Comparison of ENCODE assay signal across 26 mouse cellular contexts in genomic region chr5:100548236-100548635, GRCm38 (mm10). TPM values are rescaled to one million over a fixed set of nuclear protein-coding genes. Genes with fewer than 3 reads are reported as not detected.
A peak's percentile ranks its signal among the peaks of the same experiment; 100 is the strongest.
DNase-seq lines count a peak whose midpoint lies in the region; ATAC-seq and TF ChIP-seq lines count a peak whose summit lies in the region.
"Had no signal": no experiment of that assay in that cellular context is flagged by ENCODE, and none has a peak within 500 bp of the region (broad histone marks: within the 10 kb centered on the region; RNA-seq: fewer than 3 reads in every experiment).

No protein-coding gene starts in this region.

- no peaks in the 10 kb centered on the region for H3K9me3 ChIP-seq in embryonic facial prominence, embryonic 14.5 days (ENCODE audit: control insufficient read depth, low read length)
- no peaks in the 10 kb centered on the region for H3K9me3 ChIP-seq in embryonic facial prominence, embryonic 10.5 days
- H3K9me3 ChIP-seq in lung, postnatal 0 days (ENCODE audit: low read length), result no peaks in the 10 kb centered on the region
- H3K9me3 ChIP-seq: forebrain, embryonic 15.5 days; limb, embryonic 13.5 days; midbrain, embryonic 13.5 days had no signal

- H3K9ac ChIP-seq in embryonic facial prominence, embryonic 14.5 days (ENCODE audit: low read depth, low read length), result no peak overlapping the region
- H3K9ac ChIP-seq in lung, postnatal 0 days (replicated peaks; ENCODE audit: low read depth), result no peak overlapping the region
- H3K9ac ChIP-seq: forebrain, embryonic 15.5 days; heart, embryonic 12.5 days; limb, embryonic 13.5 days; midbrain, embryonic 13.5 days had no signal

- no peak overlapping the region for H3K4me3 ChIP-seq in embryonic facial prominence, embryonic 14.5 days (ENCODE audit: low read depth, low read length)
- H3K4me3 ChIP-seq in embryonic facial prominence, embryonic 10.5 days, result no peak overlapping the region
- H3K4me3 ChIP-seq in lung, postnatal 0 days (ENCODE audit: low read depth, low read length), result no peak overlapping the region
- H3K4me3 ChIP-seq in small intestine, adult 2 months (ENCODE audit: low read depth, low read length), result no peak overlapping the region
- H3K4me3 ChIP-seq: forebrain, embryonic 15.5 days; heart, embryonic 12.5 days; limb, embryonic 13.5 days; midbrain, embryonic 13.5 days had no signal

- H3K27ac ChIP-seq in embryonic facial prominence, embryonic 14.5 days (replicated peaks; ENCODE audit: low read depth, low read length), result no peak overlapping the region
- no peak overlapping the region for H3K27ac ChIP-seq in embryonic facial prominence, embryonic 10.5 days (replicated peaks)
- H3K27ac ChIP-seq in lung, postnatal 0 days (ENCODE audit: low read length), result no peak overlapping the region
- peak overlapping the region; percentile 66 for H3K27ac ChIP-seq in small intestine, adult 2 months (ENCODE audit: insufficient read depth, low read depth, low read length)
- H3K27ac ChIP-seq: forebrain, embryonic 15.5 days; hindbrain, postnatal 0 days; limb, embryonic 13.5 days; midbrain, embryonic 13.5 days had no signal

- intact Hi-C loops in left cerebral cortex, postnatal 10 days (cut with DNase I), result loop anchor here (5.0 kb wide), 1 partner anchor 114 kb away; no protein-coding TSS in a partner anchor

- H3K36me3 ChIP-seq in embryonic facial prominence, embryonic 14.5 days (ENCODE audit: control insufficient read depth, insufficient read depth, low read length), result peaks cover 61% of the 10 kb centered on the region
- H3K36me3 ChIP-seq in embryonic facial prominence, embryonic 10.5 days (replicated peaks), result peaks cover 71% of the 10 kb centered on the region
- H3K36me3 ChIP-seq in lung, postnatal 0 days (ENCODE audit: insufficient read depth, low read length), result peaks cover 30% of the 10 kb centered on the region
- peaks cover 31% of the 10 kb centered on the region for H3K36me3 ChIP-seq in small intestine, adult 2 months (ENCODE audit: control insufficient read depth, insufficient read depth, low read length)

- no peak for TF ChIP-seq CTCF in lung, postnatal 0 days (IDR thresholded peaks at IDR 0.05)
- no peak for TF ChIP-seq CTCF in small intestine, adult 2 months (IDR thresholded peaks at IDR 0.05; ENCODE audit: extremely low read depth, insufficient read length, insufficient replicate concordance, low read depth, low read length)

- H3K4me2 ChIP-seq in embryonic facial prominence, embryonic 14.5 days (ENCODE audit: low read depth, low read length), result no peak overlapping the region
- no peak overlapping the region for H3K4me2 ChIP-seq in lung, postnatal 0 days (replicated peaks; ENCODE audit: low read depth, low read length)
- H3K4me2 ChIP-seq: forebrain, embryonic 15.5 days; heart, embryonic 12.5 days; limb, embryonic 13.5 days; midbrain, embryonic 13.5 days had no signal

- DNase-seq in embryonic facial prominence, embryonic 14.5 days (ENCODE audit: low spot score), result peak; percentile 16
- no peak for DNase-seq in embryonic facial prominence, embryonic 10.5 days (ENCODE audit: low spot score)
- DNase-seq in lung, postnatal 0 days (ENCODE audit: low spot score), result peak; percentile 31
- no peak for DNase-seq in lung, postnatal 10 days
- no peak for DNase-seq in left cerebral cortex, postnatal 10 days (ENCODE audit: extremely low spot score in 1 of 2, low spot score in 2 of 2)
- DNase-seq: adrenal gland, postnatal 14 days; cerebellum, adult 9-10 months; gastrocnemius, postnatal 14 days; heart, adult 18-20 months; heart, postnatal 14 days; kidney, adult 8-10 months; kidney, postnatal 10 days; layer of hippocampus, postnatal 36 days; lung, postnatal 14 days; thymus, adult 18-20 months; thymus, postnatal 36 days had no signal

- H3K4me1 ChIP-seq in embryonic facial prominence, embryonic 14.5 days (ENCODE audit: control insufficient read depth, insufficient read depth, low read length), result no peaks in the 10 kb centered on the region
- no peaks in the 10 kb centered on the region for H3K4me1 ChIP-seq in embryonic facial prominence, embryonic 10.5 days
- no peaks in the 10 kb centered on the region for H3K4me1 ChIP-seq in lung, postnatal 0 days (ENCODE audit: insufficient read depth, low read depth, low read length)
- peaks cover 7% of the 10 kb centered on the region; the same call in 1 of the 2 replicates for H3K4me1 ChIP-seq in small intestine, adult 2 months (ENCODE audit: control insufficient read depth, insufficient read depth, insufficient read length, low read length)
- H3K4me1 ChIP-seq: forebrain, embryonic 15.5 days; limb, embryonic 13.5 days; midbrain, embryonic 13.5 days had no signal

- H3K27me3 ChIP-seq in embryonic facial prominence, embryonic 14.5 days (replicated peaks; ENCODE audit: control insufficient read depth, insufficient read depth, low read length), result no peaks in the 10 kb centered on the region
- H3K27me3 ChIP-seq in embryonic facial prominence, embryonic 10.5 days (replicated peaks; ENCODE audit: low read depth, poor library complexity, severe bottlenecking), result no peaks in the 10 kb centered on the region
- H3K27me3 ChIP-seq in lung, postnatal 0 days (replicated peaks; ENCODE audit: insufficient read depth, low read length), result no peaks in the 10 kb centered on the region
- H3K27me3 ChIP-seq in small intestine, adult 2 months (ENCODE audit: control insufficient read depth, insufficient read depth, low read length), result no peaks in the 10 kb centered on the region
- H3K27me3 ChIP-seq: forebrain, embryonic 15.5 days; heart, embryonic 12.5 days; limb, embryonic 13.5 days; midbrain, embryonic 13.5 days had no signal

- no peak for ATAC-seq in embryonic facial prominence, embryonic 14.5 days (ENCODE audit: low read depth)
- peak; percentile 52; the same call in 1 of the 2 replicates for ATAC-seq in lung, postnatal 0 days
- no peak for ATAC-seq in inflammation-experienced regulatory T-cells, adult 6 months
- ATAC-seq: activated CD4-positive, CD25-positive, alpha-beta regulatory T cell, adult 4 months; forebrain, embryonic 15.5 days; hindbrain, postnatal 0 days; midbrain, embryonic 13.5 days had no signal

- WGBS in embryonic facial prominence, embryonic 14.5 days, result 77% methylated on average over 2 of the region's 2 CpGs
- 89% methylated on average over 2 of the region's 2 CpGs for WGBS in embryonic facial prominence, embryonic 10.5 days
- WGBS in lung, postnatal 0 days, result 79% methylated on average over 2 of the region's 2 CpGs
- WGBS in small intestine, adult 2 months, result 24% methylated on average over 2 of the region's 2 CpGs

- no peak for TF ChIP-seq EP300 in lung, postnatal 0 days (IDR thresholded peaks at IDR 0.05)

- no peak for TF ChIP-seq POLR2A in small intestine, adult 2 months (IDR thresholded peaks at IDR 0.05; ENCODE audit: low read depth, low read length)

RNA-seq across cellular contexts. Expression of gene Plac8, which starts 23.8 kb away (rescaled TPM):
- 8.6 TPM in 2 replicates for polyA plus RNA-seq in embryonic facial prominence, embryonic 14.5 days (2014; fragmentation: Nextera tagmentation; extraction: Ambion mirVana)
- 3.7 and 4.2 TPM in 2 replicates for polyA plus RNA-seq in embryonic facial prominence, embryonic 10.5 days (2016; fragmentation: Nextera tagmentation; extraction: Ambion mirVana)
- polyA plus RNA-seq in lung, postnatal 0 days (2015; fragmentation: Nextera tagmentation; extraction: Ambion mirVana), result 51.2 and 59.3 TPM in 2 replicates
- 1,430 and 1,806 TPM in 2 replicates for polyA plus RNA-seq in small intestine, adult 2 months (2012; rRNA removed)
- not detected for total RNA-seq in left cerebral cortex, postnatal 10 days (2021)
- polyA plus RNA-seq in inflammation-experienced regulatory T-cells, adult 6 months (2017; shearing (Covaris generic)), result 10 to 100 TPM in 1 of 3 experiments, 1 to 10 TPM in 2; 5.5 to 17.7 (median 6.8) TPM
- total RNA-seq: layer of hippocampus, adult 18-20 months; layer of hippocampus, postnatal 36 days; left cerebral cortex, postnatal 25 days had no signal
- polyA plus RNA-seq: midbrain, embryonic 13.5 days had no signal

RNA-seq across cellular contexts. Expression of gene Cops4, which starts 30.1 kb away (rescaled TPM):
- 178 and 188 TPM in 2 replicates for polyA plus RNA-seq in embryonic facial prominence, embryonic 14.5 days (2014; fragmentation: Nextera tagmentation; extraction: Ambion mirVana)
- 236 and 237 TPM in 2 replicates for polyA plus RNA-seq in embryonic facial prominence, embryonic 10.5 days (2016; fragmentation: Nextera tagmentation; extraction: Ambion mirVana)
- polyA plus RNA-seq in lung, postnatal 0 days (2015; fragmentation: Nextera tagmentation; extraction: Ambion mirVana), result 92.4 and 94.3 TPM in 2 replicates
- polyA plus RNA-seq in small intestine, adult 2 months (2012; rRNA removed), result 7.3 and 14.0 TPM in 2 replicates
- total RNA-seq in left cerebral cortex, postnatal 10 days (2021), result 10 to 100 TPM; 77.1 to 77.9 TPM
- polyA plus RNA-seq in inflammation-experienced regulatory T-cells, adult 6 months (2017; shearing (Covaris generic)), result 100 to 1,000 TPM in 2 of 3 experiments, 10 to 100 TPM in 1; 99.1 to 127 (median 102) TPM

RNA-seq across cellular contexts. Expression of gene Lin54, which starts 47.8 kb away (rescaled TPM):
- polyA plus RNA-seq in embryonic facial prominence, embryonic 14.5 days (2014; fragmentation: Nextera tagmentation; extraction: Ambion mirVana), result 12.3 and 12.5 TPM in 2 replicates
- 14.2 and 15.4 TPM in 2 replicates for polyA plus RNA-seq in embryonic facial prominence, embryonic 10.5 days (2016; fragmentation: Nextera tagmentation; extraction: Ambion mirVana)
- 5.7 and 5.9 TPM in 2 replicates for polyA plus RNA-seq in lung, postnatal 0 days (2015; fragmentation: Nextera tagmentation; extraction: Ambion mirVana)
- 1.9 and 6.3 TPM in 2 replicates for polyA plus RNA-seq in small intestine, adult 2 months (2012; rRNA removed)
- 10 to 100 TPM; 15.5 to 17.7 TPM for total RNA-seq in left cerebral cortex, postnatal 10 days (2021)
- 10 to 100 TPM in 1 of 3 experiments, 1 to 10 TPM in 2; 8.2 to 10.3 (median 9.2) TPM for polyA plus RNA-seq in inflammation-experienced regulatory T-cells, adult 6 months (2017; shearing (Covaris generic))

Comparison
In these comparisons a context has a peak if more than half of its experiments do, and no peak if none do; other contexts are left out.
1. DNase-seq: peak in embryonic facial prominence, embryonic 14.5 days (single experiment) and lung, postnatal 0 days (single experiment); none in embryonic facial prominence, embryonic 10.5 days (single experiment), lung, postnatal 10 days (single experiment) and left cerebral cortex, postnatal 10 days (0 of 2).
2. RNA of gene Plac8, which starts 23.8 kb away (polyA plus RNA-seq): 1,430 to 1,806 TPM in small intestine, adult 2 months; 51.2 to 59.3 TPM in lung, postnatal 0 days, 8.6 TPM in embryonic facial prominence, embryonic 14.5 days, 5.5 to 17.7 TPM in inflammation-experienced regulatory T-cells, adult 6 months and 3.7 to 4.2 TPM in embryonic facial prominence, embryonic 10.5 days; every median in the first group is over 10 times any median in the second.